Mouse (Mus musculus) neutrophil, adult 83 days (primary cell): ENCODE measurements around the gene Nkx2-9. TPM values are rescaled to one million over a fixed set of nuclear protein-coding genes. Genes with fewer than 3 reads are reported as not detected.

ENCODE experiments used
- total RNA-seq, 2 experiments: library from RNA; stranded (reverse); gene quantifications; one replicate each; pipeline ENCODE4 v1.2.4; 2023

Gene Nkx2-9
- not detected for total RNA-seq

DNA sequence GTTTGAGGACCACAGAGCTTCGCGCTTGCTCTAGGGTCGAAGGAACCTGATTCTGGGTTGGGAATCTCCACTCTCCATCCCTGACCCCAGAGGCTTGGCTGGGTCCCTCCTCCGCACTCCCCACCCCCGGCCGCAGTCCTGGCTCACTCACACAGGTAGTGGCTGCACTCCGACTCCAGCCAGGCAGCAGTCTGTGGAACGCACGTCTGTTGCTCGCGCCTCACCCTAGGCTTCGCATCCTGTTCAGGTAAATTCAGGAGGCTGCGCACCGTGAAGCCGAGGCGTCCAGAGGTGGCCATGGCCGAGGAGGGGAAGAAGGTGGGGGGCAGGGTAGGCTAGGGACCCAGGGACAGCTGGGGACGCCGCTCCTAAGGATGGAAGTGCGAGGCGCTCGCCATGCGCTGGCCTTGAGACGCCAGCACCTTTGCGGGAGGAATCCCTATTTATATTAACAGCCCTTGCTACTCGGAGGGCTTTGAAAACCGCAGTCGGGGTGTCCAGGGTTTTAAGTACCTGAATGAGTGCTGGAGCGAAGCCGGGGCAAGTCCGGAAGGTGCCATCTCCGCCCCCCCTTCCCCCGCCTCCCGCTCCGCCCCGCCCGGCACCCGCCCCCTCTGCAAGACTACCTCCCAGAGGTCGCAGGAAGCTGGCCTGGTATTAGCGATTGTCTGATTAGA, at the start of gene Nkx2-9:
Gene Nkx2-9 (minus strand): TSS at position 524 of the 677 bp plus-strand sequence.

Other genes starting within 250 kb of the Nkx2-9 start
- not detected for gene Nkx2-1, start 76.4 kb downstream of the Nkx2-9 start, total RNA-seq
- gene Pax9, start 78.5 kb upstream of the Nkx2-9 start, total RNA-seq, result not detected